Mouse (Mus musculus) stomach, postnatal 0 days (tissue): ENCODE data around the gene Unc5c. TPM values are rescaled to one million over a fixed set of nuclear protein-coding genes. Genes with fewer than 3 reads are reported as not detected.

Experiments used
- ATAC-seq: fragments of 200-750 bp; cut with Nextera tagmentation; 2 replicates; pipeline ENCODE4 v1.8.0; 2017; ENCODE audit not compliant: low FRiP score, low TSS enrichment
- DNase-seq: peaks from one replicate; pipeline ENCODE4 v3.0.0-alpha.2; 2016; ENCODE audit warnings: low spot score
- H3K27ac ChIP-seq: fragments of 300-500 bp; sonication (generic); replicated peaks from 2 replicates; pipeline ENCODE4 v1.5.1; 2014; ENCODE audit warnings: mild to moderate bottlenecking, control low read depth
- H3K27me3 ChIP-seq: fragments of 300-500 bp; sonication (generic); 2 replicates; pipeline ENCODE4 v1.6.1; 2014; ENCODE audit warnings: low read length; ENCODE audit not compliant: control insufficient read depth, insufficient read depth
- H3K36me3 ChIP-seq: fragments of 300-500 bp; sonication (generic); 2 replicates; pipeline ENCODE4 v1.6.1; 2014; ENCODE audit warnings: low read length, mixed read lengths; ENCODE audit not compliant: control insufficient read depth, insufficient read depth
- H3K4me1 ChIP-seq: fragments of 300-500 bp; sonication (generic); replicated peaks from 2 replicates; pipeline ENCODE4 v1.6.1; 2014; ENCODE audit warnings: antibody characterized with exemption; ENCODE audit not compliant: control insufficient read depth, insufficient read depth
- H3K4me2 ChIP-seq: fragments of 300-500 bp; sonication (generic); replicated peaks from 2 replicates; pipeline ENCODE4 v1.6.1; 2014; ENCODE audit warnings: low read depth, mild to moderate bottlenecking, control low read depth, moderate library complexity
- H3K4me3 ChIP-seq: fragments of 300-500 bp; sonication (generic); 2 replicates; pipeline ENCODE4 v1.5.1; 2014; ENCODE audit warnings: low read depth, low read length, control low read depth
- H3K9ac ChIP-seq: fragments of 300-500 bp; sonication (generic); 2 replicates; pipeline ENCODE4 v1.6.1; 2014; ENCODE audit warnings: mild to moderate bottlenecking, low read length, control low read depth, mixed read lengths
- H3K9me3 ChIP-seq: fragments of 300-500 bp; sonication (generic); 2 replicates; pipeline ENCODE4 v1.6.1; 2016; ENCODE audit warnings: low read length; ENCODE audit not compliant: control insufficient read depth
- CTCF ChIP-seq: IDR thresholded peaks from 2 replicates; pipeline ENCODE4 v1.5.1; 2016; ENCODE audit warnings: antibody characterized with exemption, low read depth, mild to moderate bottlenecking, moderate library complexity
- EP300 ChIP-seq: optimal IDR thresholded peaks from 2 replicates; pipeline ENCODE3; 2016; ENCODE audit warnings: antibody characterized with exemption
- WGBS: fragments of 180-500 bp; shearing (Covaris S2); extraction: QIAGEN DNeasy Blood & Tissue Kit; methylation state at CpG from one replicate; pipeline ENCODE4 v1.1.7; 2014; 5-methylcytosine and 5-hydroxymethylcytosine counted together
- polyA plus RNA-seq: library from polyadenylated mRNA; unstranded; fragments of >200 nt; fragmentation: Nextera tagmentation; extraction: Ambion mirVana; gene quantifications from 2 replicates; pipeline ENCODE4 v1.2.1, GENCODE M21; 2015

Unc5c gene
- polyA plus RNA-seq, 1 experiment from 2014 or later, result 2.0 TPM

DNA sequence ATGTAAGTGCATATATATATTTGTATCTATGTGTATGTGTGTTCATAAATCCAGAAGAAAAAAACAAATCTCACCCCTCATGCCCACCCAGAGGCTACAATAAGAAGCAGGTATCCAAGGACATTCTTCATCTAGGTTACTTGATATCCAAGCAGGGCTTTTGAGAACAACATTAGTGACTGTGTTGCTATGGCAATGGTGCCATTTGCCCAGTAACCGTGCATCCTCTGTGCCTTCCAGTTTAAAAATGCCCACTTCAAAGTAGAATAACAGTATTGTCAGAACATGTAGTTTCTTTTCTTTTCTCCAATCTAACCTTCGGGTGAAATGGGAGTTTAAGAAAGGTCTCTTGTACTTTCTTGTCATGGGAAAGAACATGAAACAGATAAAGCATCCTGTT is 224.1 kb downstream of the Unc5c start:
- Histone ChIP-seq H3K27me3 (no peaks in the 10 kb centered on the region), H3K4me1 (no peaks in the 10 kb centered on the region), H3K4me2 (no peak overlapping the region), H3K9ac (no peak overlapping the region), H3K27ac (no peak overlapping the region), H3K4me3 (no peak overlapping the region), H3K36me3 (no peaks in the 10 kb centered on the region), H3K9me3 (no peaks in the 10 kb centered on the region)
- WGBS, result 56% methylated on average over 2 of the region's 2 CpGs
- ATAC-seq (no peak), DNase-seq (no peak)
- no peak for TF ChIP-seq EP300
- TF ChIP-seq CTCF, result no peak

DNA sequence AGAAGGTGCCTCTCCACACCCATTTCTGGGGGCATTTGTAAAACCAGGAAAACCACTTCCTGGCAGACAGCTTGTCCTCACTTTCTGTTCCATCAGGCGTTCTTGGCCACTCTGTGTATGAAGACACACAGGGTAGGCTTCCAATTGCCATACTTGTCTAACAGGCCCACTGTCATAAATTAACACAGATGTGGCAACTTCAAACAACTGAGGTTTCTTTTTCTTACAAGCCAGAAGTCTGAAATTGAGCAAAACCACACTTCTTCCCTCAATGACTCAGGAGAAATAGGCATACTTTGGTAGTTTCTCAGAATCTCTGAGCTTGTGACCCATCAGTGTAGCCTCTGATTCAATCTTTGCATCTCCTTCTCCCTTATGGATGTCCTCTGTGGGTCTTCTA is 225.7 kb downstream of the Unc5c start:
- no peak overlapping the region for H3K27ac ChIP-seq
- no peaks in the 10 kb centered on the region for H3K9me3 ChIP-seq
- no peaks in the 10 kb centered on the region for H3K36me3 ChIP-seq
- H3K4me1 ChIP-seq, result no peaks in the 10 kb centered on the region
- H3K27me3 ChIP-seq, result no peaks in the 10 kb centered on the region
- H3K9ac ChIP-seq, result no peak overlapping the region
- ATAC-seq (no peak), DNase-seq (no peak)
- no peak for TF ChIP-seq CTCF
- no peak for TF ChIP-seq EP300
- 83% methylated on average over 1 of the region's 1 CpGs for WGBS
- H3K4me2 ChIP-seq, result no peak overlapping the region
- H3K4me3 ChIP-seq, result no peak overlapping the region

DNA sequence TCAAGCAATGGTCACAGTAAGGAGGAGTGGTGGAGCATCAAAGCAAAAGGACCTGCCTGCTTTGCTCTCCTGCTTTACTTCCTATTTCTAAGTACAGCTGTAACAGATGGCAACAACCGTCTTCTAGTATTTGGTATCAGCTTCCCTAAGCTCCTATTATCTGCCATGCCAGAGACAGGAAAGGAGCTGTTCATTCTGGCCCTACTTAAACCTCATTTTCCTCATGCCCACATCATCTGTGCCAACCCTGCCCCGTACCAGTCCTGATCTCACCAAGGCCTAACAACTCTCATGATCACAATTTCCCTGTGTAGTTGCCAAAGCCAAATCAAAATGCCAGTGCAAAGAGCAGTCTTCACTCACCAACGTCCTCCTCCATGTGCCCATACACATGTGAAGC is 226.4 kb downstream of the Unc5c start:
- Histone ChIP-seq H3K27me3 (no peaks in the 10 kb centered on the region), H3K4me1 (no peaks in the 10 kb centered on the region), H3K9ac (no peak overlapping the region), H3K4me3 (no peak overlapping the region), H3K4me2 (no peak overlapping the region), H3K9me3 (no peaks in the 10 kb centered on the region), H3K27ac (no peak overlapping the region), H3K36me3 (no peaks in the 10 kb centered on the region)
- 69% methylated on average over 3 of the region's 3 CpGs for WGBS
- no peak for DNase-seq
- ATAC-seq, result no peak
- no peak for TF ChIP-seq EP300
- TF ChIP-seq CTCF, result no peak

DNA sequence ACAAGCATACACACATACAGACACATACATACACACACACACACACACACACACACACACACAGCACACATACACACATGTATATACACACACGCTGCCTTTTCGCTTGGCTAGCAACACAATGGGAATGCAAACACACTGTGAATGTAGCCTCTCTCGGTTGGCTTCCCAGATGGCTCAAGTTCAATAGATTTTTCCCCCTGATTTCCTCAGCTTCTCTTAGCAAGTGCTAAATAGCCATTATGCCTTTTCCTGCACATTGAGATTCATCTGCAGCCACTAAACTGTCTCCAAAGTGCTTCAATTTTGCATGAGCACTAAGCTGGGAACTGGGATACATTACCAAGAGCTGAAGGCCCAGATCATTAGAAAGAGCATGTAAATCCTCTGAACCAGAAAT is 226.8 kb downstream of the Unc5c start:
- Histone ChIP-seq H3K27me3 (no peaks in the 10 kb centered on the region), H3K4me2 (no peak overlapping the region), H3K36me3 (no peaks in the 10 kb centered on the region), H3K4me1 (no peaks in the 10 kb centered on the region), H3K9me3 (no peaks in the 10 kb centered on the region), H3K4me3 (no peak overlapping the region), H3K27ac (no peak overlapping the region), H3K9ac (no peak overlapping the region)
- DNase-seq, result no peak
- 71% methylated on average over 3 of the region's 3 CpGs for WGBS
- no peak for ATAC-seq
- TF ChIP-seq CTCF (no peak), EP300 (no peak)

DNA sequence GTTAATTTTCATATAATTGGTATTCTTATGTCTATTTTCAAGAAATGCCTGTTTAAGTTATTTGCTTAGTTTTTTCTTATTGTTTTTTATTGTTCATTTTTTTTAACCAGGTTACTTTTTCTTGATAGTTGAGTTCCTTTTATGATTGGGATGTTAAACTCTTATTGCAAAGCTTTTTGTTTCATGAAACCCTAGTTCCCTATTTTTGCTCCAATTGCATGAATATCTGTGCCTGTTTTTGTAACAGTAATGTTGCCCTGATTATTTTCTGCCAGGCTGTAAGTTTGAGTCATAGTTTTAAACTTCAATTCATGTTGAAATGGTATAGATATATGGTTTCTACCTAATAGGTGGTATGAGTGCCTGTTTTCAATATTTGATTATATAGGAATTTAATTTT is 234.2 kb downstream of the Unc5c start:
- Histone ChIP-seq H3K4me1 (no peaks in the 10 kb centered on the region), H3K4me3 (no peak overlapping the region), H3K4me2 (no peak overlapping the region), H3K9me3 (no peaks in the 10 kb centered on the region), H3K27me3 (no peaks in the 10 kb centered on the region), H3K36me3 (no peaks in the 10 kb centered on the region), H3K9ac (no peak overlapping the region), H3K27ac (no peak overlapping the region)
- DNase-seq (no peak), ATAC-seq (no peak)
- no peak for TF ChIP-seq CTCF
- no peak for TF ChIP-seq EP300

DNA sequence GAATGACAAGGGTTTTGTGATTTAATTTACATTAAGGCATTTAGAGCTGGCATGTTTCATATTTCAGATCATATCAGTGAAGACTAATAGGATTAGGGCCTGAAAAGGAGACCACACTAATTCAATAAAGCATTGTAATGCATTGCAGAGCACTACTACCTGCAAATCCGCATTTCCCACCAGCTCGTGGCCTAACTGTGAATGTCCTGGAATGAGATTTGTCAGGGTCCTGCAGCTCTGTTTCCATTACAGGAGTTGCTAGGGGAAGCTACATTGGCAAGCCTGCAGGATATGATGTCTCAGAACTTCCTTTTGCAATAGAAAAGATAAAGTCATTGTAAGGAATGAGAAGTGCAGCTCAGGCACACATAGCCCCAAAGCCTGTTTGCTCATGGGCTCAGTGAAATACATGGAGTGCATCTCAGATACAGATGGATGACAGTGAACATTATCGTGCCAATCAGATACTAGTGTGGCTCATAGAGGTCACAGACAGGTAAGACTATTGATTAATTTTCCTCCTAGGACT is 236.4 kb downstream of the Unc5c start:
- 71% methylated on average over 3 of the region's 3 CpGs for WGBS

More for the DNA sequence above, 236.4 kb downstream of the Unc5c start:
- ATAC-seq (no peak), DNase-seq (no peak)
- Histone ChIP-seq H3K4me1 (no peaks in the 10 kb centered on the region), H3K27me3 (no peaks in the 10 kb centered on the region), H3K4me3 (no peak overlapping the region), H3K36me3 (no peaks in the 10 kb centered on the region), H3K4me2 (no peak overlapping the region), H3K9ac (no peak overlapping the region), H3K9me3 (no peaks in the 10 kb centered on the region), H3K27ac (no peak overlapping the region)
- no peak for TF ChIP-seq EP300
- TF ChIP-seq CTCF, result no peak
